Mouse (Mus musculus) thymus, adult 2 months (tissue): Measurements from ENCODE around the gene Phb2.

Experiments
- CTCF ChIP-seq: fragments of 200-500 bp; IDR thresholded peaks from 2 replicates; pipeline ENCODE4 v1.5.1; 2012; ENCODE audit warnings: mild to moderate bottlenecking, control low read depth, low read length, moderate library complexity, borderline replicate concordance; ENCODE audit not compliant: control insufficient read depth, poor library complexity, insufficient read depth; ENCODE audit errors: extremely low read depth
- POLR2A ChIP-seq: fragments of 200-500 bp; IDR thresholded peaks from 2 replicates; pipeline ENCODE4 v1.6.1; 2012; ENCODE audit warnings: mild to moderate bottlenecking, low read length, control low read depth, moderate library complexity; ENCODE audit not compliant: control insufficient read depth, poor library complexity, insufficient read depth; ENCODE audit errors: extremely low read depth

GRCm38 (mm10) chr6:124683591-124684417, 28.3 kb upstream of the Phb2 start:
- no peak for TF ChIP-seq CTCF
- no peak for TF ChIP-seq POLR2A
